Mouse (Mus musculus) MEL (cell line): ENCODE measurements around the gene Nf2. TPM values are rescaled to one million over a fixed set of nuclear protein-coding genes. Genes with fewer than 3 reads are reported as not detected.

Source experiments
- DNase-seq: peaks from one replicate; pipeline ENCODE4 v3.0.0; 2011; ENCODE audit warnings: low read depth, low spot score
- H3K27ac ChIP-seq: 2 replicates; pipeline ENCODE4 v1.5.1; 2012; ENCODE audit warnings: low read depth, mild to moderate bottlenecking, control low read depth, low read length, moderate library complexity; ENCODE audit not compliant: control insufficient read depth
- H3K27me3 ChIP-seq, 2 experiments: fragments of 150-350 bp in 1 of 2; sonication (generic) in 1 of 2; 2 replicates each; pipeline ENCODE4 v1.6.1; 2012; ENCODE audit warnings: low read length in 2 of 2, mild to moderate bottlenecking in 2 of 2, improper control_type of control experiment in 1 of 2, moderate library complexity in 1 of 2; ENCODE audit not compliant: insufficient read depth in 2 of 2, control insufficient read depth in 1 of 2
- H3K36me3 ChIP-seq, 2 experiments: 2 replicates each; pipeline ENCODE4 v1.6.1; 2012 to 2014; ENCODE audit warnings: low read length in 2 of 2, improper control_type of control experiment in 1 of 2, inconsistent platforms in 1 of 2, mild to moderate bottlenecking in 1 of 2; ENCODE audit not compliant: insufficient read depth in 2 of 2, control insufficient read depth in 1 of 2
- H3K4me1 ChIP-seq, 2 experiments: fragments of 150-350 bp in 1 of 2; sonication (generic) in 1 of 2; 2 replicates each; pipeline ENCODE4 v1.6.1; 2012; ENCODE audit warnings: low read length in 2 of 2, improper control_type of control experiment in 1 of 2, mild to moderate bottlenecking in 1 of 2; ENCODE audit not compliant: insufficient read depth in 2 of 2, control insufficient read depth in 1 of 2
- H3K4me3 ChIP-seq, 2 experiments: fragments of 150-350 bp in 1 of 2; sonication (generic) in 1 of 2; 2 replicates each; pipeline ENCODE4 v1.5.1; 2012; ENCODE audit warnings: low read depth in 2 of 2, low read length in 2 of 2, mild to moderate bottlenecking in 2 of 2, moderate library complexity in 2 of 2, control low read depth in 1 of 2, improper control_type of control experiment in 1 of 2; ENCODE audit not compliant: control insufficient read depth in 1 of 2, insufficient read depth in 1 of 2
- H3K79me2 ChIP-seq: 2 replicates; pipeline ENCODE4 v1.6.1; 2012; ENCODE audit warnings: mild to moderate bottlenecking, low read length, moderate library complexity; ENCODE audit not compliant: control insufficient read depth, poor library complexity, insufficient read depth
- H3K9ac ChIP-seq: 2 replicates; pipeline ENCODE4 v1.6.1; 2012; ENCODE audit warnings: low read depth, mild to moderate bottlenecking, control low read depth, low read length, moderate library complexity; ENCODE audit not compliant: control insufficient read depth, poor library complexity, severe bottlenecking
- H3K9me3 ChIP-seq: fragments of 150-350 bp; sonication (generic); replicated peaks from 2 replicates; pipeline ENCODE4 v1.6.1; 2012; ENCODE audit warnings: mild to moderate bottlenecking, low read length, improper control_type of control experiment, moderate library complexity; ENCODE audit not compliant: insufficient read depth
- BHLHE40 ChIP-seq: IDR thresholded peaks from 2 replicates; pipeline ENCODE4 v1.6.1; 2012; ENCODE audit warnings: low read depth, mild to moderate bottlenecking, inconsistent platforms, low read length, improper control_type of control experiment, borderline replicate concordance
- CHD1 ChIP-seq: IDR thresholded peaks from 2 replicates; pipeline ENCODE4 v1.6.1; 2012; ENCODE audit warnings: low read depth, mild to moderate bottlenecking, inconsistent platforms, low read length, improper control_type of control experiment
- CHD2 ChIP-seq: IDR thresholded peaks from 2 replicates; pipeline ENCODE4 v1.6.1; 2011; ENCODE audit warnings: low read length, improper control_type of control experiment
- CTCF ChIP-seq, 3 experiments: IDR thresholded peaks in 2 of 3; conservative IDR thresholded peaks in 1 of 3; 2 replicates each; pipeline ENCODE4 v1.5.1; 2011 to 2012; ENCODE audit warnings: low read length in 3 of 3, low read depth in 2 of 3, mild to moderate bottlenecking in 2 of 3, improper control_type of control experiment in 1 of 3, inconsistent platforms in 1 of 3, mixed read lengths in 1 of 3, moderate library complexity in 1 of 3; ENCODE audit not compliant: control insufficient read depth in 1 of 3, insufficient read depth in 1 of 3, poor library complexity in 1 of 3, severe bottlenecking in 1 of 3
- E2F4 ChIP-seq: IDR thresholded peaks from 2 replicates; pipeline ENCODE4 v1.6.1; 2011; ENCODE audit warnings: low read depth, low read length, improper control_type of control experiment, borderline replicate concordance
- ELF1 ChIP-seq: IDR thresholded peaks from 2 replicates; pipeline ENCODE4 v1.6.1; 2014; ENCODE audit warnings: low read depth, mild to moderate bottlenecking, inconsistent platforms, low read length, improper control_type of control experiment, moderate library complexity
- EP300 ChIP-seq, 2 experiments: IDR thresholded peaks; 2 replicates each; pipeline ENCODE4 v1.6.1; 2011; ENCODE audit warnings: improper control_type of control experiment in 2 of 2, low read length in 2 of 2, low read depth in 1 of 2, mild to moderate bottlenecking in 1 of 2
- GATA1 ChIP-seq: IDR thresholded peaks from 2 replicates; pipeline ENCODE4 v1.6.1; 2011; ENCODE audit warnings: low read depth, low read length, improper control_type of control experiment
- HCFC1 ChIP-seq: IDR thresholded peaks from 2 replicates; pipeline ENCODE4 v1.6.1; 2012; ENCODE audit warnings: low read depth, mild to moderate bottlenecking, inconsistent platforms, low read length, improper control_type of control experiment, moderate library complexity
- KAT2A ChIP-seq: conservative IDR thresholded peaks from 2 replicates; pipeline ENCODE4 v1.6.1; 2012; ENCODE audit warnings: low read depth, low read length, improper control_type of control experiment, inconsistent platforms
- MAX ChIP-seq: IDR thresholded peaks from 2 replicates; pipeline ENCODE4 v1.6.1; 2011; ENCODE audit warnings: low read length, improper control_type of control experiment
- MEF2A ChIP-seq: IDR thresholded peaks from 2 replicates; pipeline ENCODE4 v1.6.1; 2014; ENCODE audit warnings: low read depth, mild to moderate bottlenecking, inconsistent platforms, low read length, improper control_type of control experiment; ENCODE audit not compliant: poor library complexity, insufficient replicate concordance, severe bottlenecking; ENCODE audit errors: extremely low read depth
- NELFE ChIP-seq: IDR thresholded peaks from 2 replicates; pipeline ENCODE4 v1.6.1; 2011; ENCODE audit warnings: low read depth, low read length, improper control_type of control experiment
- POLR2A ChIP-seq, 2 experiments: IDR thresholded peaks; 2 replicates each; pipeline ENCODE4 v1.6.1; 2011 to 2012; ENCODE audit warnings: low read length in 2 of 2, mild to moderate bottlenecking in 2 of 2, control low read depth in 1 of 2, improper control_type of control experiment in 1 of 2, low read depth in 1 of 2, moderate library complexity in 1 of 2; ENCODE audit not compliant: control insufficient read depth in 1 of 2, insufficient read depth in 1 of 2, poor library complexity in 1 of 2
- POLR2AphosphoS5 ChIP-seq: IDR thresholded peaks from 2 replicates; pipeline ENCODE4 v1.6.1; 2012; ENCODE audit warnings: low read depth, borderline replicate concordance, mild to moderate bottlenecking, inconsistent platforms, low read length, moderate library complexity, mixed read lengths
- RCOR1 ChIP-seq: IDR thresholded peaks from 2 replicates; pipeline ENCODE4 v1.6.1; 2012; ENCODE audit warnings: low read depth, mild to moderate bottlenecking, inconsistent platforms, low read length, improper control_type of control experiment
- SMC3 ChIP-seq: IDR thresholded peaks from 2 replicates; pipeline ENCODE4 v1.6.1; 2011; ENCODE audit warnings: low read depth, low read length, improper control_type of control experiment
- TAL1 ChIP-seq: IDR thresholded peaks from 2 replicates; pipeline ENCODE4 v1.6.1; 2012; ENCODE audit warnings: mild to moderate bottlenecking, inconsistent platforms, low read length, moderate library complexity, mixed read lengths
- UBTF ChIP-seq: IDR thresholded peaks from 2 replicates; pipeline ENCODE4 v1.6.1; 2012; ENCODE audit warnings: low read depth, mild to moderate bottlenecking, inconsistent platforms, low read length, improper control_type of control experiment, moderate library complexity, borderline replicate concordance; ENCODE audit not compliant: insufficient read depth
- USF1 ChIP-seq: IDR thresholded peaks from 2 replicates; pipeline ENCODE4 v1.6.1; 2014; ENCODE audit warnings: low read depth, mild to moderate bottlenecking, inconsistent platforms, low read length, improper control_type of control experiment, moderate library complexity
- ZC3H11A ChIP-seq: IDR thresholded peaks from 2 replicates; pipeline ENCODE4 v1.6.1; 2012; ENCODE audit warnings: low read depth, mild to moderate bottlenecking, inconsistent platforms, low read length, improper control_type of control experiment
- ZKSCAN1 ChIP-seq: IDR thresholded peaks from 2 replicates; pipeline ENCODE4 v1.6.1; 2012; ENCODE audit warnings: low read depth, mild to moderate bottlenecking, inconsistent platforms, low read length, improper control_type of control experiment, moderate library complexity
- ZNF384 ChIP-seq: IDR thresholded peaks from 2 replicates; pipeline ENCODE4 v1.6.1; 2012; ENCODE audit warnings: low read depth, mild to moderate bottlenecking, inconsistent platforms, low read length, improper control_type of control experiment
- polyA plus RNA-seq, 2 experiments: library from polyadenylated mRNA; stranded (reverse) in 1 of 2; unstranded in 1 of 2; fragments of >175 nt in 1 of 2; fragments of >200 nt in 1 of 2; gene quantifications; 2 replicates each; pipeline versions ENCODE4 v1.2.1 to v1.2.4; 2012; ENCODE audit warnings: low replicate concordance in 2 of 2, low read depth in 1 of 2; ENCODE audit not compliant: insufficient read length in 2 of 2, insufficient read depth in 1 of 2, missing spikeins in 1 of 2
- total RNA-seq: library from RNA; depleted of rRNA; stranded (reverse); fragments of 300-350 nt; gene quantifications from 2 replicates; pipeline ENCODE4 v1.2.3, GENCODE M21; 2012

Gene Nf2
- total and polyA plus RNA-seq, 3 experiments = 73.6 to 246 (median 95.6) TPM

- H3K36me3 ChIP-seq = no peaks in the 10 kb centered on the region
- H3K4me3 ChIP-seq = no peak overlapping the region
- H3K9ac ChIP-seq = no peak overlapping the region
- H3K9me3 ChIP-seq = no peaks in the 10 kb centered on the region
- no peak for DNase-seq
- no peak overlapping the region for H3K27ac ChIP-seq
- no peaks in the 10 kb centered on the region for H3K79me2 ChIP-seq
- H3K4me1 ChIP-seq = no peaks in the 10 kb centered on the region
- no peak for TF ChIP-seq TAL1
- no peak for TF ChIP-seq POLR2AphosphoS5
- TF ChIP-seq POLR2A (IDR thresholded peaks at IDR 0.05; ENCODE audit: control insufficient read depth in 1 of 2, insufficient read depth in 1 of 2, low read depth in 1 of 2, low read length in 2 of 2, poor library complexity in 1 of 2) = no peak
- TF ChIP-seq ZNF384 = no peak
- peaks cover 0 to 2% of the 10 kb centered on the region in 2 experiments; a peak in 1 of 4 replicates for H3K27me3 ChIP-seq
Observed at GRCm38 (mm10) chr11:4745969-4746368, 103.4 kb downstream of the Nf2 start.

GRCm38 (mm10) chr11:4744691-4745090, 104.6 kb downstream of the Nf2 start:
- H3K27me3 ChIP-seq = peaks cover 0 to 2% of the 10 kb centered on the region in 2 experiments; a peak in 1 of 4 replicates
- H3K9me3 ChIP-seq = no peaks in the 10 kb centered on the region
- H3K79me2 ChIP-seq = no peaks in the 10 kb centered on the region
- no peak overlapping the region for H3K9ac ChIP-seq
- TF ChIP-seq TAL1 = no peak
- TF ChIP-seq POLR2AphosphoS5 = no peak
- TF ChIP-seq POLR2A (IDR thresholded peaks at IDR 0.05; ENCODE audit: control insufficient read depth in 1 of 2, insufficient read depth in 1 of 2, low read depth in 1 of 2, low read length in 2 of 2, poor library complexity in 1 of 2) = no peak
- no peak for TF ChIP-seq CTCF (IDR thresholded peaks at IDR 0.05 in 2 of 3, conservative IDR thresholded peaks at IDR 0.05 in 1 of 3; ENCODE audit: control insufficient read depth in 1 of 3, insufficient read depth in 1 of 3, low read depth in 2 of 3, low read length in 3 of 3, poor library complexity in 1 of 3, severe bottlenecking in 1 of 3)
- no peak for TF ChIP-seq RCOR1
- TF ChIP-seq CHD1 = no peak
- no peak for TF ChIP-seq UBTF
- no peak for TF ChIP-seq HCFC1
- TF ChIP-seq BHLHE40 = no peak
- no peak for TF ChIP-seq NELFE
- TF ChIP-seq KAT2A = no peak
- no peaks in the 10 kb centered on the region for H3K36me3 ChIP-seq
- no peak overlapping the region for H3K4me3 ChIP-seq
- H3K27ac ChIP-seq = no peak overlapping the region
- DNase-seq = no peak
- H3K4me1 ChIP-seq = no peaks in the 10 kb centered on the region

- Histone ChIP-seq H3K79me2 (no peaks in the 10 kb centered on the region), H3K9ac (no peak overlapping the region), H3K4me1 (no peaks in the 10 kb centered on the region), H3K27me3 (peaks cover 0 to 2% of the 10 kb centered on the region in 2 experiments; a peak in 1 of 4 replicates), H3K9me3 (no peaks in the 10 kb centered on the region), H3K27ac (no peak overlapping the region), H3K4me3 (no peak overlapping the region)
- DNase-seq = no peak
- TF ChIP-seq EP300 (IDR thresholded peaks at IDR 0.05; ENCODE audit: low read depth in 1 of 2, low read length in 2 of 2) = no peak
- TF ChIP-seq ZKSCAN1 = no peak
- TF ChIP-seq ELF1 = no peak
- no peak for TF ChIP-seq BHLHE40
- no peak for TF ChIP-seq SMC3
- TF ChIP-seq TAL1 = no peak
- TF ChIP-seq USF1 = no peak
- TF ChIP-seq CTCF (IDR thresholded peaks at IDR 0.05 in 2 of 3, conservative IDR thresholded peaks at IDR 0.05 in 1 of 3; ENCODE audit: control insufficient read depth in 1 of 3, insufficient read depth in 1 of 3, low read depth in 2 of 3, low read length in 3 of 3, poor library complexity in 1 of 3, severe bottlenecking in 1 of 3) = no peak
- TF ChIP-seq ZC3H11A = no peak
- no peak for TF ChIP-seq MAX
- no peak for TF ChIP-seq E2F4
- TF ChIP-seq KAT2A = no peak
- TF ChIP-seq POLR2A (IDR thresholded peaks at IDR 0.05; ENCODE audit: control insufficient read depth in 1 of 2, insufficient read depth in 1 of 2, low read depth in 1 of 2, low read length in 2 of 2, poor library complexity in 1 of 2) = no peak
- TF ChIP-seq CHD1 = no peak
- TF ChIP-seq HCFC1 = no peak
- no peak for TF ChIP-seq CHD2
- no peak for TF ChIP-seq GATA1
- TF ChIP-seq MEF2A = no peak
- TF ChIP-seq, all 39 proteins: peak for 0
- no peaks in the 10 kb centered on the region for H3K36me3 ChIP-seq
Observed at GRCm38 (mm10) chr11:4740785-4741184, 108.6 kb downstream of the Nf2 start.
